Mouse (Mus musculus): ENCODE data around the gene Arntl2. TPM values are rescaled to one million over a fixed set of nuclear protein-coding genes. Genes with fewer than 3 reads are reported as not detected.
A peak's percentile ranks its signal among the peaks of the same experiment; 100 is the strongest.

Arntl2 gene
- polyA plus RNA-seq, 1 experiment, result 0.49 TPM

GRCm38 (mm10) chr6:146833485-146834314 is 37.8 kb downstream of the Arntl2 start:
- no peak overlapping the region for H3K4me3 ChIP-seq (ENCODE audit: insufficient read depth, poor library complexity, severe bottlenecking)
- no peaks in the 10 kb centered on the region for H3K36me3 ChIP-seq (ENCODE audit: control insufficient read depth, insufficient read depth)

GRCm38 (mm10) chr6:146834342-146834741 is 38.5 kb downstream of the Arntl2 start:
- H3K79me2 ChIP-seq (ENCODE audit: control insufficient read depth, insufficient read depth), result no peaks in the 10 kb centered on the region
- H3K36me3 ChIP-seq (ENCODE audit: control insufficient read depth, insufficient read depth), result no peaks in the 10 kb centered on the region
- H3K4me3 ChIP-seq (ENCODE audit: insufficient read depth, poor library complexity, severe bottlenecking), result no peak overlapping the region
- no peaks in the 10 kb centered on the region for H3K79me3 ChIP-seq (ENCODE audit: low read depth)
- TF ChIP-seq MAX (IDR thresholded peaks at IDR 0.05) (no peak), CEBPB (IDR thresholded peaks at IDR 0.05; ENCODE audit: low read depth) (no peak), USF1 (IDR thresholded peaks at IDR 0.05; ENCODE audit: low read depth) (no peak), MYOG (IDR thresholded peaks at IDR 0.05; ENCODE audit: control insufficient read depth, extremely low read depth, insufficient read length) (no peak), FOSL1 (IDR thresholded peaks at IDR 0.05; ENCODE audit: insufficient read depth, low read length, poor library complexity, severe bottlenecking) (no peak), MYOD1 (IDR thresholded peaks at IDR 0.05; ENCODE audit: control insufficient read depth, insufficient read length, low read depth) (no peak), CTCF (IDR thresholded peaks at IDR 0.05; ENCODE audit: control insufficient read depth, insufficient read depth, insufficient read length) (no peak)
- H3K27me3 ChIP-seq (ENCODE audit: control insufficient read depth, insufficient read depth, insufficient read length), result no peaks in the 10 kb centered on the region
- H3ac ChIP-seq (ENCODE audit: control insufficient read depth, insufficient read length, low read depth), result no peak overlapping the region

More at GRCm38 (mm10) chr6:146833485-146834314, 37.8 kb downstream of the Arntl2 start:
- H3K27me3 ChIP-seq (ENCODE audit: control insufficient read depth, insufficient read depth, insufficient read length), result no peaks in the 10 kb centered on the region
- no peak overlapping the region for H3ac ChIP-seq (ENCODE audit: control insufficient read depth, insufficient read length, low read depth)
- H3K79me3 ChIP-seq (ENCODE audit: low read depth), result no peaks in the 10 kb centered on the region
- TF ChIP-seq USF1 (IDR thresholded peaks at IDR 0.05; ENCODE audit: low read depth) (no peak), FOSL1 (IDR thresholded peaks at IDR 0.05; ENCODE audit: insufficient read depth, low read length, poor library complexity, severe bottlenecking) (no peak), CTCF (IDR thresholded peaks at IDR 0.05; ENCODE audit: control insufficient read depth, insufficient read depth, insufficient read length) (peak; percentile 68), MYOG (IDR thresholded peaks at IDR 0.05; ENCODE audit: control insufficient read depth, extremely low read depth, insufficient read length) (no peak), CEBPB (IDR thresholded peaks at IDR 0.05; ENCODE audit: low read depth) (no peak), MYOD1 (IDR thresholded peaks at IDR 0.05; ENCODE audit: control insufficient read depth, insufficient read length, low read depth) (no peak), MAX (IDR thresholded peaks at IDR 0.05) (no peak)
- no peaks in the 10 kb centered on the region for H3K79me2 ChIP-seq (ENCODE audit: control insufficient read depth, insufficient read depth)

DNA sequence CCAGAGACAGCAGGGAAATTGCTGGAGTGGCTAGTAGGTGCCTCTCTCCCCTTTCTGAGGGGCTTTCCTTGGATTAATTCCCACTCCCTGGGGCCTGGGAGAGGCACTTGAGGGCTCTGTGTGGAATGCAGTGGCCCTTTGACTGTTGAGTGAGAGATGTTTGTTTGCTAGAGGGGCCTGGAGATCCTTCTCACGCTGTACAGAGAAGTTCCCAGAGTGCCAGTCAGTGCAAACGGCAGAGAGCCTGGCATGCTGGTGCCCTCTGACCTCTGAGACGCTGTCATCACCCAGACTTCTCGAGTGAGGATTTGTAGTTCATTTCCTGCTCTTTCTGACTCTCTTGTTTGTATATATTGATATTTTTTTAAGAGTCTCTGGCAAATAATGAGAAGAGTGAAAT is 39.9 kb downstream of the Arntl2 start:
- Histone ChIP-seq H3K79me2 (ENCODE audit: control insufficient read depth, insufficient read depth) (no peaks in the 10 kb centered on the region), H3K27me3 (ENCODE audit: control insufficient read depth, insufficient read depth, insufficient read length) (no peaks in the 10 kb centered on the region), H3K4me3 (ENCODE audit: insufficient read depth, poor library complexity, severe bottlenecking) (no peak overlapping the region), H3ac (ENCODE audit: control insufficient read depth, insufficient read length, low read depth) (no peak overlapping the region), H3K79me3 (ENCODE audit: low read depth) (no peaks in the 10 kb centered on the region), H3K36me3 (ENCODE audit: control insufficient read depth, insufficient read depth) (no peaks in the 10 kb centered on the region)
- TF ChIP-seq USF1 (IDR thresholded peaks at IDR 0.05; ENCODE audit: low read depth) (no peak), MYOG (IDR thresholded peaks at IDR 0.05; ENCODE audit: control insufficient read depth, extremely low read depth, insufficient read length) (no peak), CEBPB (IDR thresholded peaks at IDR 0.05; ENCODE audit: low read depth) (no peak), CTCF (IDR thresholded peaks at IDR 0.05; ENCODE audit: control insufficient read depth, insufficient read depth, insufficient read length) (no peak), MAX (IDR thresholded peaks at IDR 0.05) (no peak), FOSL1 (IDR thresholded peaks at IDR 0.05; ENCODE audit: insufficient read depth, low read length, poor library complexity, severe bottlenecking) (no peak), MYOD1 (IDR thresholded peaks at IDR 0.05; ENCODE audit: control insufficient read depth, insufficient read length, low read depth) (no peak)

GRCm38 (mm10) chr6:146837316-146837715 is 41.5 kb downstream of the Arntl2 start:
- TF ChIP-seq CEBPB (IDR thresholded peaks at IDR 0.05; ENCODE audit: low read depth), result no peak

DNA sequence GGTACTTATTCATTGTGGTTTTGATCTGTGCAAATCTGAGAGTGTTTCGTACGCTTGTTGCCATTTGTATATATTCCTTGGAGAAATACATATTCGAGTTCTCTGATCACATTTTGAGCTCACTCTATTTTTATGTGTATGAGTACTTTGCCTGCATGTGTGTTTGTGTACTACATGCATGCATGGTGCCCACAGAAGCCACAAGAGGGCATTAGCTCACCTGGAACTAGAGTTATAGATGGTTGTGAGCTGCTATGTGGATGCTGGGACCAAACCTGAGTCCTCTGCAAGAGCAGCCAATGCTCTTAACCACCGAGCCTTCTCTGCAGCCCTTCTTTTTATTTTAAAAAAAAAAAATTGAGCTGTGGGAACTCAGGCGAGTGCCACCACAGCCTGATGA is 42.5 kb downstream of the Arntl2 start:
- Histone ChIP-seq H3ac (ENCODE audit: control insufficient read depth, insufficient read length, low read depth) (no peak overlapping the region), H3K79me3 (ENCODE audit: low read depth) (no peaks in the 10 kb centered on the region), H3K79me2 (ENCODE audit: control insufficient read depth, insufficient read depth) (no peaks in the 10 kb centered on the region), H3K36me3 (ENCODE audit: control insufficient read depth, insufficient read depth) (no peaks in the 10 kb centered on the region), H3K4me3 (ENCODE audit: insufficient read depth, poor library complexity, severe bottlenecking) (no peak overlapping the region), H3K27me3 (ENCODE audit: control insufficient read depth, insufficient read depth, insufficient read length) (no peaks in the 10 kb centered on the region)
- TF ChIP-seq CEBPB (IDR thresholded peaks at IDR 0.05; ENCODE audit: low read depth) (no peak), CTCF (IDR thresholded peaks at IDR 0.05; ENCODE audit: control insufficient read depth, insufficient read depth, insufficient read length) (no peak), FOSL1 (IDR thresholded peaks at IDR 0.05; ENCODE audit: insufficient read depth, low read length, poor library complexity, severe bottlenecking) (no peak), MAX (IDR thresholded peaks at IDR 0.05) (no peak), MYOD1 (IDR thresholded peaks at IDR 0.05; ENCODE audit: control insufficient read depth, insufficient read length, low read depth) (no peak), MYOG (IDR thresholded peaks at IDR 0.05; ENCODE audit: control insufficient read depth, extremely low read depth, insufficient read length) (no peak), USF1 (IDR thresholded peaks at IDR 0.05; ENCODE audit: low read depth) (no peak)

More at GRCm38 (mm10) chr6:146837316-146837715, 41.5 kb downstream of the Arntl2 start:
- Histone ChIP-seq H3K4me3 (ENCODE audit: insufficient read depth, poor library complexity, severe bottlenecking) (no peak overlapping the region), H3K27me3 (ENCODE audit: control insufficient read depth, insufficient read depth, insufficient read length) (no peaks in the 10 kb centered on the region), H3K79me3 (ENCODE audit: low read depth) (no peaks in the 10 kb centered on the region), H3K79me2 (ENCODE audit: control insufficient read depth, insufficient read depth) (no peaks in the 10 kb centered on the region), H3K36me3 (ENCODE audit: control insufficient read depth, insufficient read depth) (no peaks in the 10 kb centered on the region), H3ac (ENCODE audit: control insufficient read depth, insufficient read length, low read depth) (no peak overlapping the region)
